Mouse (Mus musculus) neural tube, embryonic 11.5 days (tissue): ENCODE results near the gene Rab8a. TPM values are rescaled to one million over a fixed set of nuclear protein-coding genes. Genes with fewer than 3 reads are reported as not detected.

Experiments used
- ATAC-seq: fragments of 200-750 bp; cut with Nextera tagmentation; 2 replicates; pipeline ENCODE4 v1.8.0; 2017; ENCODE audit warnings: moderate number of reproducible peaks, mild to moderate bottlenecking, moderate TSS enrichment, moderate library complexity; ENCODE audit not compliant: insufficient read depth, low FRiP score, low TSS enrichment
- DNase-seq: peaks from one replicate; pipeline ENCODE4 v3.0.0-alpha.2; 2015; ENCODE audit warnings: low spot score
- H3K27ac ChIP-seq: fragments of 300-500 bp; sonication (generic); 2 replicates; pipeline ENCODE4 v1.5.1; 2014; ENCODE audit warnings: low read depth, mild to moderate bottlenecking, low read length
- H3K27me3 ChIP-seq: fragments of 300-500 bp; sonication (generic); 2 replicates; pipeline ENCODE4 v1.6.1; 2014; ENCODE audit warnings: mild to moderate bottlenecking, low read length, mixed read lengths; ENCODE audit not compliant: control insufficient read depth, insufficient read depth
- H3K36me3 ChIP-seq: fragments of 300-500 bp; sonication (generic); 2 replicates; pipeline ENCODE4 v1.6.1; 2014; ENCODE audit warnings: mild to moderate bottlenecking, low read length, moderate library complexity, mixed read lengths; ENCODE audit not compliant: control insufficient read depth, insufficient read depth
- H3K4me1 ChIP-seq: fragments of 300-500 bp; sonication (generic); 2 replicates; pipeline ENCODE4 v1.6.1; 2014; ENCODE audit warnings: low read length, mixed read lengths; ENCODE audit not compliant: control insufficient read depth, insufficient read depth
- H3K4me2 ChIP-seq: fragments of 300-500 bp; sonication (generic); 2 replicates; pipeline ENCODE4 v1.6.1; 2014; ENCODE audit warnings: low read depth, mild to moderate bottlenecking, moderate library complexity
- H3K4me3 ChIP-seq: fragments of 300-500 bp; sonication (generic); 2 replicates; pipeline ENCODE4 v1.5.1; 2014; ENCODE audit warnings: low read depth, low read length
- H3K9ac ChIP-seq: fragments of 300-500 bp; sonication (generic); 2 replicates; pipeline ENCODE4 v1.6.1; 2014; ENCODE audit warnings: mild to moderate bottlenecking, low read length
- H3K9me3 ChIP-seq: fragments of 300-500 bp; sonication (generic); 2 replicates; pipeline ENCODE4 v1.6.1; 2016; ENCODE audit warnings: low read length; ENCODE audit not compliant: control insufficient read depth
- WGBS: fragments of 180-500 bp; shearing (Covaris S2); extraction: QIAGEN DNeasy Blood & Tissue Kit; methylation state at CpG from one replicate; pipeline ENCODE4 v1.1.7; 2014; 5-methylcytosine and 5-hydroxymethylcytosine counted together
- polyA plus RNA-seq: library from polyadenylated mRNA; unstranded; fragments of >200 nt; fragmentation: Nextera tagmentation; extraction: Ambion mirVana; gene quantifications from 2 replicates; pipeline ENCODE4 v1.2.1, GENCODE M21; 2014

The Rab8a gene
- polyA plus RNA-seq, 1 experiment from 2014 or later, result 110 TPM

DNA sequence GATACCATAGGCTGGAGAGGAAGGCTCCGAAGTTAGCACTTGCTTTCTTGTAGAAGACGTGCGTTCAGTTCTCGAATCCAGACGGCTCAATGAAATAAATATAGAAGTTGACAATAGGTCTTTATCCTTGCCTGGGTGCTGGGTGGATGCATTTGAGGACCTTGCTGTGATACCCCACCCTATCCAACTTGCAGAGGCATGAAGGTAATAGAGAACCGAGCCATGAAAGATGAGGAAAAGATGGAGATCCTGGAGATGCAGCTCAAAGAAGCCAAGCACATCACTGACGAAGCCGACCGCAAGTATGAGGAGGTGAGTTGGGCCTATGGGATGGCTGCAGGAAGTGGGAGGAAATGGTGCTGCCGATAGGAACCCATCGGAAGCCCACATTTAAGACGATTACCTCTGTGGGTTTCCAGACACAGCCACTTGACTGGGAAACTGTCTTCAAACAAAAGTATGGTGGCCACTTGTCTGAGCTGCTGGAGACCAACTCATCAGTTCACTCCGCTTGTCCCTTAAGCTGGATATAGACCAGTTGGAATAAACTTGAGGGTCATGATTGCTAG is 17.7 kb upstream of the Rab8a start:
- ATAC-seq (no peak), DNase-seq (no peak)
- no peak overlapping the region for H3K27ac ChIP-seq
- no peaks in the 10 kb centered on the region for H3K9me3 ChIP-seq
- H3K36me3 ChIP-seq, result peaks cover 29% of the 10 kb centered on the region
- no peaks in the 10 kb centered on the region for H3K4me1 ChIP-seq
- H3K27me3 ChIP-seq, result no peaks in the 10 kb centered on the region
- no peak overlapping the region for H3K4me2 ChIP-seq
- 93% methylated on average over 13 of the region's 13 CpGs for WGBS
- H3K4me3 ChIP-seq, result no peak overlapping the region
- H3K9ac ChIP-seq, result no peak overlapping the region

DNA sequence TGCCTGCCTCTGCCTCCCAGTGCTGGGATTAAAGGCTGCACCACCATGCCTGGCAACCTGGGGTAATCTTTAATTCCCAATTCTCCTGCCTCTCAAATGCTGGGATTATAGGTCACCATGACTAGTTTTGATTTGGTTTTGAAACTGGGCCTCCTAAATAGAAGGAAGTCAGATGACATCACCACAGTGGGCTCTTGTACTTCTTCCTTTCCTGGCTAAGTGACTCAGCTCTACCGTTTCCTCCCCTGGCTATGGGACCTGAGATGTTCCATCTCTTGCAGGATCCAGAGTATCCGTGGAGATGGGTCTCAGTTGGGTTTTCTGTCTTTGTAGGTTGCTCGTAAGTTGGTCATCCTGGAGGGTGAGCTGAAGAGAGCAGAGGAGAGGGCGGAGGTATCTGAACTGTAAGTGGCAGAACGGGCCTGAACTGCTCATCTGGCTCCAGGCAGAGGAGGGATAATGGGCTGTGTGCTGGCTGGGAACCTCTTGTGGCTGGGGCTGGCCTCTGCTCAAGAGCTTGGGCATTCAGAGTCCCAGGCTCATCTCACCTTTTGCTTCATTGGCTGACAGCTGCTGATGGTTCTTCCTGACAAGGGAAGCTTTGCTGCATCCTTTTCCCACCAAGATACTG is 16.5 kb upstream of the Rab8a start:
- Histone ChIP-seq H3K4me3 (no peak overlapping the region), H3K9me3 (no peaks in the 10 kb centered on the region), H3K4me2 (no peak overlapping the region), H3K4me1 (no peaks in the 10 kb centered on the region), H3K36me3 (peaks cover 29% of the 10 kb centered on the region), H3K9ac (no peak overlapping the region), H3K27me3 (no peaks in the 10 kb centered on the region), H3K27ac (no peak overlapping the region)
- ATAC-seq (no peak), DNase-seq (no peak)
- WGBS, result 91% methylated on average over 5 of the region's 5 CpGs

DNA sequence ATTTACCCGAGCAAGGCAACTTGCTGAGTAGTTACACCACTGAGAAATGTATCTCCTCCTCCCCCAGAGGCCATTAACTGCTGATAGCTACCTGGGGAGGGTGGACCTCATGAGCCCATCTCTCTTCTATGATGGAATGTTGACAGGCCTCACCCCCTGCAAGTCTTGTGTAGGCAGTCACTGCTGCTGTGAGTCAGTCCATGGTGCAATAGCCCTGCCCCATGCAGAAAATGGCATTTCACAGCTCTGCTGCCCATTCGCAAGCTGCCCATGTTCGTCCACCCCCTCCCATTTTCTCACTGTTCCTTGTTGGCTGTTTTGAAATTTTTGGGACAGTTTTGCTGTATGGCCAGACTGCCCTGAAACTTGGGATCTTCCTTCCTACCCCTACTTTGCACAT is 15.5 kb upstream of the Rab8a start:
- H3K4me2 ChIP-seq, result no peak overlapping the region
- H3K27me3 ChIP-seq, result no peaks in the 10 kb centered on the region
- peaks cover 29% of the 10 kb centered on the region for H3K36me3 ChIP-seq
- H3K4me3 ChIP-seq, result no peak overlapping the region
- H3K9ac ChIP-seq, result no peak overlapping the region
- no peak overlapping the region for H3K27ac ChIP-seq
- DNase-seq, result no peak
- ATAC-seq, result no peak
- 92% methylated on average over 3 of the region's 3 CpGs for WGBS
- no peaks in the 10 kb centered on the region for H3K9me3 ChIP-seq
- no peaks in the 10 kb centered on the region for H3K4me1 ChIP-seq

DNA sequence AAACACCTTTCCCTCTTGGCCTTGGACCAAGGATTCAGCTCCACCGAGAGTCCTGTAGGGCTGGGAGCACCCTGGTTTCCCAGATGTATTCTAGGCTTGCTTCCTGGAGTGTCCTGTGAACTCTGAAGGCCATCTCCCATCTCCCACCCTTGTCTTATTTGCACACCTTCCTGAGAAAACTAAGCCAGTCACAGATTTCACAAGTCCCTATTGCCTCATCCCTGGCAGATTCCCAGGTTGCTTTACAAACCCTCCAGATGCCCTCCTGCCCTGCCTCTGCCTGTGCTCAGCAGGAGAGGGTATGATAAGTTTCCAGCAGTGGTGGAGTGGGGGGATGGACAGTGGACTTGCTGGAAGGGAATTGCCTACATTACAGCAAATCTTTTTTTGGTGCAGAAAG is 14.9 kb upstream of the Rab8a start:
- Histone ChIP-seq H3K4me3 (no peak overlapping the region), H3K4me2 (no peak overlapping the region), H3K36me3 (peaks cover 27% of the 10 kb centered on the region), H3K9me3 (no peaks in the 10 kb centered on the region), H3K4me1 (no peaks in the 10 kb centered on the region), H3K9ac (no peak overlapping the region), H3K27ac (no peak overlapping the region), H3K27me3 (no peaks in the 10 kb centered on the region)
- ATAC-seq, result no peak
- 85% methylated on average over 1 of the region's 1 CpGs for WGBS
- DNase-seq, result no peak

DNA sequence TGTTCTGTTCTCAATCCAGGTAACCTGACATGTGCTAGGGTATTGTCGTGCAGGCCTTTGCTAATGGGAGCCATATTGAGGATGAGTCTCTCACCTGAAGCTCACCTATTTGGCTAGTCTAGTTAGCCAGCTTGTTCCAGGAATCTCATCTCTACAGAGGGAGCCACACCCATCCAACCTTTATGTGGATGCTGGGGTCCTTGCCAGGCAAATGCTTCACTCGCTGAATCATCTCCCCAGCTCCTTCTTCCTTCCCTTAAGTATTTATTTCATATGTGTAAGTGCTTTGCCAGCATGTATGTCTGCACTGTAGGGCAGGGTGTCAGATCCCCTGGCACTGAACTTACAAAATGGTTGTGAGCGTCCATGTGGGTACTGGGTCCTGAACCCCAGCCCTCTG is 14.4 kb upstream of the Rab8a start:
- Histone ChIP-seq H3K27ac (no peak overlapping the region), H3K36me3 (peaks cover 27% of the 10 kb centered on the region), H3K4me3 (no peak overlapping the region), H3K4me1 (no peaks in the 10 kb centered on the region), H3K4me2 (no peak overlapping the region), H3K9me3 (no peaks in the 10 kb centered on the region), H3K9ac (no peak overlapping the region), H3K27me3 (no peaks in the 10 kb centered on the region)
- DNase-seq (no peak), ATAC-seq (no peak)
- WGBS, result 96% methylated on average over 3 of the region's 3 CpGs

DNA sequence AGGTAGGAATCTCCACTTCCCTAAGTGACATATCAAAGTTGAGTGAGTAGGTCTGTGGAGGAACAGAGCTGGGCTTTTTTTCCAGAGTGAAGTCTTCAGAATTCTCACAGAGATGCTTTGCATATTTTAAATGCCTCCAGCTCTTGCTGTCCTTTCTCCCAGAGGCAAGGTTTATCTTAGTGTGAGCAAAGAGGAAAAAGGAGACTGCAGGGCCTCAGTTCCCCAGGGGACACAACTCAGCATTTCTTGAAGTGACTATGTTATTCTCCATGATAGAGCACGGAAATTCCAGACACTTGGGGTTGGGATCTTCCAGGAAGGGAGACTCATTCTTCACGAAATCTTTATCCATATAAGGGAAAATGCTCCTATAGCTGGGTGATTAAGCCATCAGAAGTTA is 13.7 kb upstream of the Rab8a start:
- Histone ChIP-seq H3K27ac (no peak overlapping the region), H3K9me3 (no peaks in the 10 kb centered on the region), H3K4me3 (no peak overlapping the region), H3K36me3 (peaks cover 26% of the 10 kb centered on the region), H3K4me1 (no peaks in the 10 kb centered on the region), H3K27me3 (no peaks in the 10 kb centered on the region), H3K4me2 (no peak overlapping the region), H3K9ac (no peak overlapping the region)
- WGBS, result 87% methylated on average over 2 of the region's 2 CpGs
- DNase-seq (no peak), ATAC-seq (no peak)

DNA sequence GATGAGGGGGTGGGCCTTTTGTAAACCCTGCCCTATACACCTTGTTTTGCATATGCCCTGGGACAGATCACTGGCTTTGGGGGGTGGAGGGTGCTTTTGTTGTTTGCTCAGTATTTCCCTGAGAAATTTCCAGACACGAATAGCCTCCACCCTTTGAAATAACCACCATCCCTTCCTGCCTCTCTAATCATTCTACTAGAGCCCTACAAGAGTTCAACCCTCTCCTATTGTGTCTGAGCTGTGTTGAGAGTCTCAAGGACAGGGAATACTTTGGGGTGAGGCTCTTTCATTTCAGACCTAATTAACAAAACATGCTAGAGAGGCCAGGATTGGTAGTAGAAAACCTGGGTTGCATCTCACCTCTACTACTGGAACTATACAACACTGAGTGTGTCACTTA is 11.9 kb upstream of the Rab8a start:
- Histone ChIP-seq H3K27ac (no peak overlapping the region), H3K27me3 (no peaks in the 10 kb centered on the region), H3K4me1 (no peaks in the 10 kb centered on the region), H3K4me2 (no peak overlapping the region), H3K9me3 (no peaks in the 10 kb centered on the region), H3K9ac (no peak overlapping the region), H3K36me3 (peaks cover 21% of the 10 kb centered on the region), H3K4me3 (no peak overlapping the region)
- DNase-seq (no peak), ATAC-seq (no peak)
- WGBS, result 81% methylated on average over 1 of the region's 1 CpGs

DNA sequence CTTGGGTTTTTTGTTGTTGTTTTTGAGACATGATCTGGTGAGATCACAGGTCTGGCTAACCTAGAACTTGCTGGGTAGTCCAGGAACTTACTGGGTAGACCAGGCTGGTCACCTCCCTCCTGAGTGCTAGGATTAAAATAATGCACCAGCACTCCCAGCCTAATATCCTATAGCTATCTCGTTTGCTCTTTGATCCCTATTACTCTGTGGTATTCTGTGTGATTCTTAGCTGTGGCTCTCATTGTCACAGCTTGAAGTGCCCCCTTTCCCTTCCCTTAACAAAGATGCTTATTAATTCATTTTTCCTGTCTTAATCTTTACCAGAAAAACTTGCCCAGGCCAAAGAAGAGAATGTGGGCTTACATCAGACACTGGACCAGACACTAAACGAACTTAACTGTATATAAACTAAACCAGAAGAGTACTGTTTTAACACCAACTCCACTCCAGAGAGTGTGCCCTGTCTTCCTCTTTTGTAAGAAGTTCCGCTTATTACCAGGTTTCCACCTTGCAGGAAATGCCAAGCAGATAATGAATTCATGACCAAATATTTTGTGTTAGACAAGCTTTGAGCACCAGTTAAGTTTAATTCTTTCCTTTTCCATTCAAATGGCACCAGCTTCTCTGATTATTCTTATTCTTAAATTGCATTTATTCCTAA is 9.5 kb upstream of the Rab8a start:
- Histone ChIP-seq H3K4me3 (no peak overlapping the region), H3K4me2 (no peak overlapping the region), H3K27me3 (no peaks in the 10 kb centered on the region), H3K27ac (no peak overlapping the region), H3K9me3 (no peaks in the 10 kb centered on the region), H3K9ac (no peak overlapping the region), H3K36me3 (peaks cover 5% of the 10 kb centered on the region), H3K4me1 (no peaks in the 10 kb centered on the region)
- DNase-seq (no peak), ATAC-seq (no peak)
- WGBS, result 88% methylated on average over 3 of the region's 3 CpGs

DNA sequence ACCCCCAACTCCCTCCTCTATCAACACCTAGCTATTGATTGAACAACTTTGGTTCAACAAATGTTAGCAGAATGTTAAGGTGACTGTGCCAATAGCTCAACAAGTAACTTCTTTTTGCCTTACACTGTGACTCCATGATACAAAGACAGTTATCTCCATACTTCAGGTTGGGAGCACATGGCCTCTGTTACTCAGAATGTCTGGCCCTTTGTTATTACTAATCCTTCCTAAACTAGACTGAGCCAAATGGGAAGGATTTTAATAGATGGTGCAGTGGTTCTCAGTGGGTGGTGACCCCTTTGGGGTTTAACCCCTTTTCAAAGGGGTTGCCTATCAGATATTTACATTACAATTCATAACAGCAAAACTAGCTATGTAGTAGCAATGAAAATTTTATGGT is 7.6 kb upstream of the Rab8a start:
- H3K27ac ChIP-seq, result no peak overlapping the region
- H3K4me2 ChIP-seq, result no peak overlapping the region
- no peaks in the 10 kb centered on the region for H3K27me3 ChIP-seq
- no peak for ATAC-seq
- H3K9ac ChIP-seq, result no peak overlapping the region
- H3K4me1 ChIP-seq, result no peaks in the 10 kb centered on the region
- no peak overlapping the region for H3K4me3 ChIP-seq
- no peaks in the 10 kb centered on the region; the same call in 1 of the 2 replicates for H3K36me3 ChIP-seq
- DNase-seq, result no peak
- H3K9me3 ChIP-seq, result no peaks in the 10 kb centered on the region
